Mouse (Mus musculus): ENCODE measurements around the gene Acer3.

Gene Acer3

DNA sequence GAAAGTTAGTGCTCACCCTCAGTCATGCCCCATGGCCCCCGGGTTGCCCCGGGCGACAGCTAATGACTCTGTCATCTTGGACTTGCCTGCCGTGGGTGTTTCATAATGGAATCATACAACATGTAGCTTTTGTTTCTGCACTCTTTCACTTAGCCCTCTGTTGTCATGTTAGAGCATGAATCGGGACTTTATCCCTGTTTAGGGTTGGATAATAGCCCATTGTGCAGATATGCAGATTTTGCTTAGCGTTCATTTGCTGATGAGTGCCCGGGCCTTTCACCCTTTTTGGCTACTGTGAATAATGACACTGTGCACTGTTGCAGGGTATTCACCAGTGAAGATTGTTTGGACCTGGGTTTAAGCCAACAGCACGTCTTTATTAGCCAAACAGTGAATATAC lies 134.4 kb downstream of the Acer3 start:
- in situ Hi-C loops (cut with MseI, MboI): no loop called here

GRCm38 (mm10) chr7:98185326-98185725 lies 135.7 kb downstream of the Acer3 start:
- in situ Hi-C loops (cut with MseI, MboI): no loop called here

- in situ Hi-C loops (cut with MseI, MboI): no loop called here
Measured at GRCm38 (mm10) chr7:98178560-98179231, 142.3 kb downstream of the Acer3 start.

DNA sequence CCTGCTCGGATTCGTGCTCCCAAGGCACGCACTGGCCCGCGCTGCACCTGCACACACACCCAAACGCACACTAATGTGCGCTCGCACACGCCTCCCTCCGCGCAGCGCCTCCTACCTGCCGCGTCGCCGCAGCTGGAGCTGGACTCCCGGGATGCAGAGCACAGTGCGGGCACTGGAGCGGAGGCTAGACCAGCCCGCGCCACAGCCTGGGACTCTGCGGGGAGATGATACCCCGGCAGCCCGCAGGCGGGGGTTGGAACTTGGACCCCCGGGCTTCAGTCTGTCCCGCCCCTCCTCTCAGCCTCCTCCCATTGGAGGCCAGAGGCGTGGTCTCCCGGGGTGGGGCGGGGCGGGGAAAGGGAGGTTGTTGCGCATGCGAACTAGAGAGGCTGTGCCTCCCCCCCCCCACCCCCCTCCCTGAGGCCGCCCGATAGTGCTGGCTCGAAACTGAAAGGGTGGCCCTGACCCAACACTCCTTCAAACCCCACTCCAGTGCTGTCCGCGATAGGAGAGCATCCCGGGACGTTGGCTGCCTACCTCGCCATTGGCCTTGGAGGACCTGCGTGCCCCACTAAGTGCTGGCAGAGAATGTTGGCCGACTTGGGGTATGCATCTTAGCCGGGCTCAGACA lies 143.0 kb downstream of the Acer3 start, which contains the start of gene Capn5:
Gene Capn5, minus strand, starts transcription at position 346 of the 631 bp plus-strand sequence.
- in situ Hi-C loops (cut with MseI, MboI): no loop called here

- in situ Hi-C loops (cut with MseI, MboI): no loop called here
Measured at GRCm38 (mm10) chr7:98177566-98177928, 143.5 kb downstream of the Acer3 start.

GRCm38 (mm10) chr7:98177071-98177485 lies 143.9 kb downstream of the Acer3 start:
- in situ Hi-C loops (cut with MseI, MboI): no loop called here

DNA sequence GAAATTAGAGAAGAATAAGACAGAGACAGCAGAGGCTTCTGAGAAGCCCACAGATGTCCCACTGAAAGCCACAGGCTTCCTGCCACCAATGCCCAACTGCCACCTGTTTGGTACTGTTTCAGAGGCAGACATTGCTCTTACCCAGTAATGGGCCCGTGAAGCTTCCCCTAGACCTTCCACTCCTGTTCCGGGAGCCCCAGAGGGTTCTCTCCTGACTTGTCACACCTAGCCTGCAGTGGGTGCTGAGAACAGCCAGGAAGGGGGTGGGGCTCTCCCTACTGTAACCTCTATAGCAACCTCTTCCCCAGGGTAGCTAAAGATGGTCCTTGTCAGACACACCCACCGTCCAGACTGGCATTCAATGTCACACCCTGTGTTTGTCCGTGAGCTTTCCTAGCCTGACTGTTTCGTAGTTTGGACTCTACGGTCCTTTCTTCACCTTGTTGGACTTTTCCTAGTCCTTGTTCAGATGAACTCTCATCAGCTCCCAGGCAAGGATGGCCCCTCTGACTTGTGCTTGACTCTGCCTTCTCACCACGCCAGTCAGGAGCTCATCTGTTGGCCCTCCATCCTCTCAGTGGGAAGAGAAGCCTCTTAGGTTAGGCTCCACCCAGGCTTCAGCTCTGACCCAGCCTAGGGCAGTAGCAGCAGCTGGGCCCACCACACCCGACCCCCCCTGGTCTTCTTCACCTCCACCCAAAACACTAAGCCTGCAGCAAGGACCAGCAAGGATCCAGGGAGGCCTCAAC lies 144.5 kb downstream of the Acer3 start:
- in situ Hi-C loops (cut with MseI, MboI): no loop called here

GRCm38 (mm10) chr7:98174883-98175755 lies 145.9 kb downstream of the Acer3 start:
- in situ Hi-C loops (cut with MseI, MboI): no loop called here

GRCm38 (mm10) chr7:98173408-98173807 lies 147.6 kb downstream of the Acer3 start:
- in situ Hi-C loops (cut with MseI, MboI): no loop called here

GRCm38 (mm10) chr7:98172661-98173060 lies 148.3 kb downstream of the Acer3 start:
- in situ Hi-C loops (cut with MseI, MboI): no loop called here

GRCm38 (mm10) chr7:98171141-98172073 lies 149.6 kb downstream of the Acer3 start:
- in situ Hi-C loops (cut with MseI, MboI): no loop called here

GRCm38 (mm10) chr7:98164999-98165528 lies 155.9 kb downstream of the Acer3 start:
- in situ Hi-C loops (cut with MseI, MboI): no loop called here

- in situ Hi-C loops (cut with MseI, MboI): no loop called here
Measured at GRCm38 (mm10) chr7:98164382-98164998, 156.5 kb downstream of the Acer3 start.

DNA sequence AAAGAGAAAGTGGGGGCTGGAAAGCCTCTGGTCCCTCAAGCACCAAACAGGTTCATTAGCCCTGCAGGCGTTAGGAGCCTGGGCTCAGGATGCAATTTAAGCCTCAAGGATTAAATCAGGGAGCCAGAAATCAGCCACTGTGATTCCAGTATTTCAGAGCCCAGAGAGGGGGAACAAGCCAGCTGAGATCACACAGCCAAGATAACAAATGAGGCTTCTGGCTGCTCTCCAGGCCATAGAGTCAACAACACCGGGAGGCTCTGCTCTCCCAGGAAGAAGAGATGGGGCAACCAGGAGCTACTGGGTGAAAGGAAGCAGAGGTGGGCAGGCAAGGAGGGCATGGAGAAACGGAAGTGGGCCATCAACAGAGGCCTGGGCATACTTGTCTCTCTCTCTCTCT lies 157.3 kb downstream of the Acer3 start:
- in situ Hi-C loops (cut with MseI, MboI): no loop called here

- in situ Hi-C loops (cut with MseI, MboI): no loop called here
Measured at GRCm38 (mm10) chr7:98162239-98162638, 158.8 kb downstream of the Acer3 start.

DNA sequence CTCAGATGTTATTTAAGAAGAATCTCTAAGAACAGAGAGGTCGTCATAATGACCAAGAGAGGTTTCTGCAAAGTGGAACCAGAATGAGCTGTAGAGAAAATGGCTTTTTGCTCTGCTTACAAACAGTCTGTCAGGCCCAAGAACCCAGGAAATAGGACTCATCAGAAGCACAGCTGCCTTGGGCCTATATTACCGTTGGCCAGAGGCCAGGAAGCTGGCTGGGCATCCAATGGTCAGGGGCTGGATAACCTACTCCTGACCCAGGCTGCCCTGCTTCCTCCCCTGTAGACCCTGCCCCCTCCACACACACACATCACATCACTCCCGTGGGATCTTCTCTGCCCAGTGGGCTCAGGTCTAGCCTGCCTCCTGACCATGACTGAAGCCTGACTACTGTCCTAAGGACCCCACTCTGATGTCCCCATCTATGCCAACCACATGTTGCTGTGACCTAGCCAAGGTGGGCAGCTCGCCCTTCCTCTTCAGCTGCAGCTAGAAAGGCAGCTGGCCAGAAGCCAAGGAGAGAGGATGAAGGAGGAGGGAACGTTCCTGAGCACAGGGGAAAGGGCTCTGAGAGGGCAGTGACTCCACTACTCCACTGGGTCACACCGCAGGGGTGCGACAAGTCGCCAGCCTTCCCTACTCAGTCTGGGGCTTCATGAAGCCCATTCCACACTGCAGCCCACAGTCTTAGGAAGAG lies 160.8 kb downstream of the Acer3 start:
- in situ Hi-C loops (cut with MseI, MboI): no loop called here

DNA sequence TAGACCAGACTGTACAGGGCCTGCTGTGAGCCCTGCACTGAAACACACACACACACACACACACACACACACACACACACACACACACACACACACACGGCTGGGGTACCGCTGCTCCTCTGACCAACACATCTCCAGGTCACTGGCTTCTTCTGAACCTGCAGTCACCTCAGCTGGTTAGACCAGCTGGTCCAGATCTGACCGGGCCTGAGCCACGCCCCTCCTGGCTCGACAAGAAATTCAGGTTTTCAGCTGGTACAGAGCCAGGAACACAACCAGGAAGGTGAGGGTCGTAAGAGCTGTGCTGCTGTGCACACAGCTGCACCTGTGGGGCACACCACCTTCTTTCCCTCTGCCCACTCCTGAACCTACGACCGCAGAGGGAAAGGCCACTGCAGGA lies 162.5 kb downstream of the Acer3 start:
- in situ Hi-C loops (cut with MseI, MboI): no loop called here

DNA sequence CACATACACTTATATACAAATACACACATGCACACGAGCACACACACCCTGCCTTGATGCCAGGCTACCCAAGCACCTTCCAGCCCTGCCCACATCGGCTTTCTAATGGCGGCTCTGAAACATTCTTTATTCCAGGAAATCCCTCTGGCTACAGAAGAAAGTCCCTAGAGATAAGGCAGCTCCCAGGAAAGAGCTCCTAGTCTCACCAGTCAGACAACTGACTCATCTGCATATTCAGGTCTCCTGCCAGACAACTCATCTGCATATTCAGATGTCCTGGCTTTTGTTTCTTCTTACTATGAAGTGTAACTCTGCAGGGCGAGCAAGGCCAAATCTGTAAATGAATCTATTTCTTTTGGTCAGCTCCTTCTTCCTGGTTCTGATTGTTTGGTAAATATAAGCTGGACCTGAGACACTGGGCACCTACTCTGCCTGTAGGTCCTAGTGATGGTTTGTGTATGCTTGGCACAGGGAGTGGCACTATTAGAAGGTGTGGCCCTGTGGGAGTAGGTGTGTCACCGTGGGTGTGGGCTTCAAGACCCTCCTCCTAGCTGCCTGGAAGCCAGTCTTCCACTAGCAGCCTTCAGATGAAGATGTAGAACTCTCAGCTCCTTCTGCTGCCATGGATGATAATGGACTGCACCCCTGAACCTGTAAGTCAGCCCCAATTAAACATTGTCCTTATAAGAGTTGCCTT lies 163.2 kb downstream of the Acer3 start:
- in situ Hi-C loops (cut with MseI, MboI): no loop called here

All from mouse trophoblast stem cell (cell line).